Mouse (Mus musculus) kidney, postnatal 36 days (tissue): Measurements from ENCODE around the gene Ddrgk1.
A peak's percentile ranks its signal among the peaks of the same experiment; 100 is the strongest.

Experiments
- DNase-seq, 2 experiments: peaks; one replicate each; pipeline ENCODE4 v3.0.0; 2021 to 2022; ENCODE audit warnings: mixed read lengths in 2 of 2

Ddrgk1 gene

GRCm38 (mm10) chr2:130664102-130664701, at the start of gene Ddrgk1:
Gene Ddrgk1, minus strand, starts transcription at chr2:130664659.
- peak; percentile 94 to 97 for DNase-seq

DNA sequence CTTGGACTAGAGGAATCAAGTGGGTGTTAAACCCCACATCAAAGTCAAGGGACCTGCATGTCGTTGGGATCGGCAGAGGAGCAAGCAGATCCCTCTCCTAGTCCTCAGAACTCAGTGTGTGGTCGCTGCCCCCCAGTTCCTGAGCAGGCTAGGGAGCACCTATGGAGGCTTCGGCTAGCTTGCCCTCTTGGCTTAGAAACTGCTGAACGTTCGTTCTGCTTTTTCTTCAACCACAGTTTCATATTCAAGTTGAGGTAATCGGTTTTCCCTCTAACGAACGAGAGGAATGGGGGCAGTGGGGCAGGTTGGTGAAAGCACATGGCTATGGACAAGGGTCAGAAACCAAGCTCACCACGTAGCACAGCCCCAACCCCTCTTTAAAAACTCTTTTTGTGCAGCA, 42.6 kb upstream of the Ddrgk1 start:
- no peak for DNase-seq

DNA sequence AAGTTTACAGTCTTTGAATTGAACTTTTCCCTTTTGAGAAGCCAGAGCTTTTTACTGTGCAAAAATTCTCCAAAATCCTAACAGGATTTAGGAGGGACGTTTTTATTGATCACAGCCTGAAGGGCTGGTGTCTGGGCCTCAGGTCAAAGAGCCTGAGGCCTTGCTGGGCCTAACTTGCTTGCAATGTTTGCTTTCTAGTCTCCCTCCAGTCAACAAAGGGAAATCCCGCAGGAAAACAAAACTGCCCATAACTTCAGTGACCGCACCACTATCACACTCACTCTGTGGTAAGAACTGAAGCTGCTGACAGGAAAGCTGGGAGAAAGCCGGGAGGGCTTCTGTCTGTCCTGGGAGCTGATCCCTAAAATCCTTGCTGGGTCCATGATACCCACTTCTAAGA, 42.1 kb upstream of the Ddrgk1 start:
- DNase-seq, result no peak

DNA sequence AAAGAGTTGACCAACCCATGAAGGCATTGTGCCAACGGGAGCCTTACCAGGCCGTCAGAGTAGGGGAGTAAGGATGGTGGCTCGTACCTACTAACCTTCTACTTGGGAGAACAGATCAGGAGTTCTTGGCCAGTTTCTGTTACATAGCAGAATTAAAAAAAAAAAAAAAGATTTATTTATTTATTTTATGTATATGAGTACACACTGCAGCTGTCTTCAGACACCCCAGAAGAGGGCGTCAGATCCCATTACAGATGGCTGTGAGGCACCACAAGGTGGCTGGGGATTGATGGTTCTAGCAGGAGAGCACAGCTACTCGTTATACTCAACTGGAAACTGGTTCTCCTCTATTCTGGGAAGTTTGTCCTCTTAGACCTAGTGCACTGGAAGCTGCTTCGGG, 40.7 kb upstream of the Ddrgk1 start:
- DNase-seq, result no peak

DNA sequence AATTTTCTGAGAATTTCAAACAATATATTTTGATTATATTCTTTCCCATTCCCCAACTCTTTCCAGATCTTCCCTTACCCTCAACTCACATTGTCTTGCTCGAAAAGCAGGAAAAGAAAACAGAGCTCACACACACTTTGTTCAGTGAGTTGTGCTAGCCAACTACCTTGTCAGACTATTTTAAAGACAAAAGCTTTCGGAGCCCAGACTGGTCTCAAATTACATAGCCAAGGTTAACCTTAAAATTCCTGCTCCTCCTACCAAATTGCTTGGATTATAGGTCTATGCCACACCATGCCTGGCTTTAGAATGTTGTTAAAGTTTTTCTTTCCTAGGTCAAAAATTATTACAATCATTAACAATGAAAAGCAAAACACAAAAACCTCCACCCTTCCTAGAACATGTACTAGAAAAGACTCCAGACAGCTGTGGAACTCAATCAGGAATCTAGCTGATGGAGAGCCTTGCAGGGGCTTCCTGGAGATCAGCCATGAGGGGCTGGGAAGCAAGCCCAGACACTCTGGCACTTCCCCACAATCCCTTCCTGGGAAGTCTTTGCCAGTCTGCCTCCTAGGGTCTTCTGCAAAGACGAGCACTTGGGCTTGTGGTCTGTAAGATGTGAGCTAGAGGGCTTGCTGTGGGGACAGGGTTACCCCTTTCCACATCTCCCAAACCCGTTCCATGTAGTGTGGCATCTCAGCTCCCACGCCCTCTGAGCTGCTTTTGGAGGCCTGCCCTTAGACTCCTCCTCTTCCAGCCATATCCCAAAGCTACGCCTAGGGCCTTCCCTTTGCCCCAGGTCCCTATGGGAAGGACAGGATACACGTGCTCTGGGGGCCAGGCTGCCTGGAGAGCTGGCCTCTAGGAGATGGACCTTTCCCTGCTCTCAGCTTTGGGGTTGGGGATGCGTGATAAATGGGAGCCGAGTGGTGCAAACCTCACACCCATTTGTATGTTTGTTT, 39.9 kb upstream of the Ddrgk1 start:
- DNase-seq, result peak in 1 of 2 experiments; percentile 15

- peak in 1 of 2 experiments; percentile 8 for DNase-seq
Measured at GRCm38 (mm10) chr2:130697821-130698266, 33.4 kb upstream of the Ddrgk1 start.

DNA sequence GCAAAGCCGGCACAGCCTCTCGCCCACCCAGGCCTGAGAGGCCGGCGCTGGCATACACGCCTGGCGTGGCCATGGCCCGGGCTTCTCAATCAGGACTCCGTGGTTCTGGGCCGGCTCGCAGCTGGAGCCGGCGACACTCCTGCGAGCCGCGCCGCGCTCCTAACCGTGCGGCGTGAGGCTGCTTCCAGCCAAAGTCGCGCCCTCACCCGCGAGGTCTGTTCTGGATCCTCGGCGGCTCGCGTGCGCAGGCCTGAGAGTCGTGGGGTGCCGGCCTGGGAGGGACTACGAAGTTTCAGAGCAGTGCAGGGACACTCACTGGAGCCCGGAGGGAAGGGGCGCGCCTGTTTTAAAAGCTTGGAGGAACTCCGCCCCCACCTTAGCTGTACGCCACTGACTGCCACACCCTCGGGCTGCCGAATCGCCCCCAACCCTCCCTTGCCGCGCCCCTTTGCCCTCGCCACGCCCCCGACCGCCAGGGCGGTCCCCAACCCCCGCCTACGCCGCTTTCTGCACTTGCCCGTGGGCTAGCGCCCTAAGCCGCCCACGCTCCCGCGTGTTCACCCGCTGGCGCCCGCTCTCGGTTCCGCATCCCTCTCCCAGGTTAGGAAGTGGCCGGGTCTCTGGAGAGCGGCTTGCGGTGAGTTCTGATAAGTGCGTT, 32.8 kb upstream of the Ddrgk1 start, which contains the start of gene Slc4a11:
Slc4a11 (minus strand) TSS at position 367 of the 658 bp plus-strand sequence.
- peak; percentile 64 to 79 for DNase-seq

DNA sequence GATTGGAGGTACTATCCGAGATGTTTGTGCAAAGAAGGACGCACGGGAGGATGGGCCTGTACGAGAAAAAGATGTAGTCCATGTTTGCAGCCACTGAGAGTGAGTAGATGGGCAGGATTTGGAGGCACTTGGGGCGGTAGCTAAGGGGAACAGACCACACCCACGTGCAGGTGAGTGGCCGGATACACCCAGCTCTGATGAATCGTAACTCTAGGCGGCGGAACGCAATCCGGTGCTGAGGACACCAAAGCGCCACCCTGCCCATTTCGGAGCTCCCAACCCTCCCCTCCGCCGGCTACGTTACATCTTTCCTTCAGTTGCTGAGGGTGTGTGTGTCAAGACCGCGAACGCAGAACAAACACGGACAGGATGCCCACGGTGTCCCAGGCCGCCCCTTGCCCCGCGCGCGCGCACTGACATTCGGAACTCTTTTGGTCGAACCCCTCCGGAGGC, 32.3 kb upstream of the Ddrgk1 start:
- no peak for DNase-seq

DNA sequence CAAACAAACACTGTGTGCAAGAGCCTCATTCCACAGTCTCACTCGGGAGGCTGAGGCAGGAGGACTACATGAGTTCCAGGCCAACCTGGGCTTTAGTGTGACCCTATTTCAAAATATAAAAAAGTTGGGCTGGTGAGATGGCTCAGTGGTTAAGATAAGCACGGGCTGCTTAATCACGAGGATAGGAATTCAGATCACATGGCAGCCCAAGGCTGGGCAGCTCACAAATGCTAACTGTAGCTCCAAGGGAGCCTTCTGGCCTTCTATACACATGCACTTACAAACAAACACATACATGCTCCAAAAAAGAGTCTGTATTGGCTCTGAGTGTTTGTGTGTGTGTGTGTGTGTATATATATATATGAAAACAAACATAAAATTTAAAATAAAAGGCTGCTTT, 29.1 kb upstream of the Ddrgk1 start:
- DNase-seq, result no peak

DNA sequence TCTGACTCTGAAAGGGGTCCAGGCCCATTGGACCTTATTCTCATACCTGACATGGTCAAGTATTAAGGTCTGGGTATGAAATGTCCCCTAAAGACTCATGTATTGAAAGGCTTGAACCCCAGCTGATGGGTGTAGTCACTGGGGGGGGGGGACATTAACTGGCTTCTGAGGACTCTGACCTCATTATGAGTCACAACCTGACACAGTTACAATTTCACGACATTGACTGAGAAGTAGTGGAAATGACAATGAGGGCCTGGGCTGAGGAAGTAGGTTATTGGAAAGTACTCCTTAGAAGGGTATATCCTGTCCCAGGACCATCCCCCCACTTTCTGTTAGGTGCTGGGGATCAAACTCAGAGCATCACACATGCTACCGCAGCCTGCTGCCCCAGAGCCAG, 24.6 kb upstream of the Ddrgk1 start:
- DNase-seq, result no peak

DNA sequence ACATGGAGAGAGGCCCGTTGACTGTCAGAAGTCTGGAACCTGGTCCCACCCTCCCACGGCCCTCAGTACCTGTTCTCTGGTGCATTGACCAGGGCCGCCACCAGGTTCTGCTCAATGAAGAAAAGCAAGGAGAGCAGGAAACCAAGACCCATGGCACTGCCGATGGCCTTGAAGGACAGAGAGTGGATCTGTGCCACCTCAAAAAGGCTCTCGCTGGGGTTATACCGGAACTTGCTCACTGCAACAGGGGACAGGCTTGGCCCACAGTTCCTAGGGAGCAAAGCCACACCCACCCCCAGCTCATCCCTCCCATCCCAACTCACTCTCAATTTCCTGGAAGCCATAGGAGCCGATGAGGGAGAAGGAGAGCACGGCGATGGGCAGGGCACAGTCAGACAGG, 21.0 kb upstream of the Ddrgk1 start:
- no peak for DNase-seq

- no peak for DNase-seq
Measured at GRCm38 (mm10) chr2:130681531-130681930, 17.1 kb upstream of the Ddrgk1 start.

- no peak for DNase-seq
Measured at GRCm38 (mm10) chr2:130679899-130680298, 15.4 kb upstream of the Ddrgk1 start.

DNA sequence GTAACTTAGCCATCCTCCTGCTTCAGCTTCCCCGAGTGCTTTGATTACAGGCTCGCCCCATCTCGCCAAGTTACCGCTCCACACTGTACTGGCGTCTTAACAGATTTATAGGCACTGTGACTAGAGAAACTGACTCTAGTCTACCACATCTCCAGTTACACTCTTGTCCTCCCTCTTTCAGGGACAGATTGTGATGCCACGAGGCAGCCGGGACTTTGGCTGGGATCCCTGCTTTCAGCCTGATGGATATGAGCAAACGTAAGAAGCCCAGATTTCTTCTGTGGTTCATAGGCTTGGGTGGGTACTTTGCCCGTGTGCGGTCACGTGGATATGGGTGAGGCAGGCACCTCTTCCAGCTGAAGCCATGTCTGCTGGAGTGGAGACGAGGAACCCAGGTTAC, 14.7 kb upstream of the Ddrgk1 start:
- no peak for DNase-seq

GRCm38 (mm10) chr2:130677211-130677610, 12.8 kb upstream of the Ddrgk1 start:
- DNase-seq, result no peak

- peak; percentile 90 to 92 for DNase-seq
Measured at GRCm38 (mm10) chr2:130667559-130667958, 3.1 kb upstream of the Ddrgk1 start, which contains the start of gene Itpa. Gene Itpa, plus strand, starts transcription at chr2:130667610.

GRCm38 (mm10) chr2:130663342-130663741, 1.1 kb downstream of the Ddrgk1 start:
- no peak for DNase-seq

- no peak for DNase-seq
Measured at GRCm38 (mm10) chr2:130658530-130658929, 5.9 kb downstream of the Ddrgk1 start.

GRCm38 (mm10) chr2:130657541-130657940, 6.9 kb downstream of the Ddrgk1 start:
- DNase-seq, result no peak

GRCm38 (mm10) chr2:130656536-130656935, 7.9 kb downstream of the Ddrgk1 start:
- no peak for DNase-seq

- DNase-seq, result no peak
Measured at GRCm38 (mm10) chr2:130655660-130656339, 8.7 kb downstream of the Ddrgk1 start.

GRCm38 (mm10) chr2:130653760-130654159, 10.7 kb downstream of the Ddrgk1 start:
- DNase-seq, result no peak

DNA sequence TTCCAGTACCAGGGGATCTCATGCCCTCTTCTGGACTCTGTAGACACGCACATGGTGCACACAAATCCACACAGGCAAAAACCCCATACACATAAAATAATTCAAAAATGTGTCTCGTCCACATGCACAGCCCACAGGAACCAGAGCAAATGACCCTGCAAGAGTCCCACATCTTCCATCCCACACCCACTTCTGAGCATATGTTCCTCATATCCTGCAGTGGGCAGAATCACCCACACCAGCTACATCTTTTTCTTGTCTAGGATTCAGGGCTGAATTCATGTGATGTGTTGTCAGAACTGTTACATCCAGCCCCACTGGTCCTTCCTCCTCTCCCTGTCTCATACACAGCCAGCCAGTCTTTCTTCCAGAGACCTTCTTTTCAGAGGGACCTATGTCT, 11.2 kb downstream of the Ddrgk1 start:
- no peak for DNase-seq
